Mouse (Mus musculus) urinary bladder, postnatal 10 days (tissue): ENCODE measurements around the gene Agrn.

Experiments
- DNase-seq: peaks from one replicate; pipeline ENCODE4 v3.0.0; 2022; ENCODE audit warnings: low spot score

The Agrn gene

DNA sequence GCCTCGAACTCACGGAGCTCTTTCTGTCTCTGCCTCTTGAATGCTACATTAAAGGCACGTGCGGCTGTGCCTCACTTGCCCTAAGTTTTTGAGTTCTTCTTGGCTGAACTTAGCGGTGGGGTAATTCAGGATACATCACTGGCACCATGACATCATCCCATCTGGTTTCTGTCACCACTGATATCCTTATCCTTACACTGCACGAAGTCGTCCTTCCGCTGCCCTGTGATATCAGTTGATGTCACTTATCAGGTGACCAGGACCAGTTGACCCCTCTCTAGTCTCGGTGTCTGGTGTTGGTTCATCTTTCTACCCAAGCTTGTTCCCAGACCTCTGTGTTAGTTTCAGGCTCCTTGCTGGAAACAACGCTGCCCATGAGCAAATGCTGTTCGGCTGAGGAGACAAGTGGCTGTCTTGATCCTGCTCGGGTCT is 5.2 kb upstream of the Agrn start:
- no peak for DNase-seq

DNA sequence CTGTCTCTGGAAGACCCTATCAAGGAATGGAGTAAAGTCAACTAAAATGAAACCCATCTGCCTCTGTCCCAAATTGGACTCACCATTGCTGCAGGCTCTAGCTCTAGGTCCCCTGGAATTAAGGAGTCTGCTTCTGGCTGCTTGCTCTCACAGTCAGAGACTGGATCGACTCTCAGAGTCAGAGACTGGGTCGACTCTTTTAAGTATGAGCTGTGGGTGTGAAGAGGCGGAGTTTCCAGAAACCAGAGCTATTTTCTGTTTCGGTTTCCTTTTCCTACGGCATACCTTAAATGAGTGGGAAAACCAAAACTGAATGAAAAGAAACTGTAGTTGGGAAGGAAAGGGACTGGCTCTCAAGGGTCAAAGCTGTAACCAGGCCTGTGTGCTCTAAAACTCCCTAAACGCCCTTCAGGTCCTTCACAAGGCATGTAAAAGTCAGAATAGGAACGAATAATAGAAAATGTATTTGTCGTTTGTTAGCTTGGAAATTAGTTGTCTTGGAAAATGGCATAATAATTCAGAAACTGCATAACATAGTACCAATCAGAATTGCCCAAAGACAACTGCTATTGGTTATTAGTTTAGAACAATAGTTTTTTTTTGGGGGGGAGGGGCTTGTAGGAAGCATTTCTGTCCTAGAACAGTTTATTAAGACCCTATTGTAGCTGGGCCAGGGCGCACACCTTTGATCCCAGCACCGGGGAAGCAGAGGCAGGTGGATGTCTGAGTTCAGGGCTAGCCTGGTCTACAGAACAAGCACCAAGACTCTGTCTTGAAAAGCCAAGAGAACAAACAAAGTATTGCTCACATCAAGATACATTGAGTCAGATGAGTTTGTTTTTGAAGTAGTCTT is 3.6 kb upstream of the Agrn start, which contains the start of gene Isg15:
Gene Isg15 (minus strand): TSS at position 196 of the 853 bp plus-strand sequence.
- DNase-seq: no peak

DNA sequence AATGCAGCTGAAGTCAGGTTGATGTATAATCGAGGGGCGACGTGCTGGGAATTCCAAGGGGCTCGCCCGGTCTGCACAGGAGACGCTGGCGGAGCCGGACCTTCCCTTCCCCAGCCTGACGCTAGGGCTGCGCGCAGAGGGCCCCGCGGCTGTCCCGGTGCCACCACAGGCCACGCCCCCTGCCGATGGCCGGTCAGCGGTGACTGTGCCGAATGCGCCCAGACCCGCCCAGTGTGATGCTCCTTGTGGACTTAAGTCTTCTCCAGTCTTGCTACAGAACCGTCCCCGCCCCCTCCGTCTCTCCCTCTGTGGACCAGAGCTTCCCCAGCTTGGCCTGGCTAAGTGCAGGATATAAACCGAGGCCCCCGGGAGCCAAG is 529 bp upstream of the Agrn start:
- peak; percentile 81 for DNase-seq

DNA sequence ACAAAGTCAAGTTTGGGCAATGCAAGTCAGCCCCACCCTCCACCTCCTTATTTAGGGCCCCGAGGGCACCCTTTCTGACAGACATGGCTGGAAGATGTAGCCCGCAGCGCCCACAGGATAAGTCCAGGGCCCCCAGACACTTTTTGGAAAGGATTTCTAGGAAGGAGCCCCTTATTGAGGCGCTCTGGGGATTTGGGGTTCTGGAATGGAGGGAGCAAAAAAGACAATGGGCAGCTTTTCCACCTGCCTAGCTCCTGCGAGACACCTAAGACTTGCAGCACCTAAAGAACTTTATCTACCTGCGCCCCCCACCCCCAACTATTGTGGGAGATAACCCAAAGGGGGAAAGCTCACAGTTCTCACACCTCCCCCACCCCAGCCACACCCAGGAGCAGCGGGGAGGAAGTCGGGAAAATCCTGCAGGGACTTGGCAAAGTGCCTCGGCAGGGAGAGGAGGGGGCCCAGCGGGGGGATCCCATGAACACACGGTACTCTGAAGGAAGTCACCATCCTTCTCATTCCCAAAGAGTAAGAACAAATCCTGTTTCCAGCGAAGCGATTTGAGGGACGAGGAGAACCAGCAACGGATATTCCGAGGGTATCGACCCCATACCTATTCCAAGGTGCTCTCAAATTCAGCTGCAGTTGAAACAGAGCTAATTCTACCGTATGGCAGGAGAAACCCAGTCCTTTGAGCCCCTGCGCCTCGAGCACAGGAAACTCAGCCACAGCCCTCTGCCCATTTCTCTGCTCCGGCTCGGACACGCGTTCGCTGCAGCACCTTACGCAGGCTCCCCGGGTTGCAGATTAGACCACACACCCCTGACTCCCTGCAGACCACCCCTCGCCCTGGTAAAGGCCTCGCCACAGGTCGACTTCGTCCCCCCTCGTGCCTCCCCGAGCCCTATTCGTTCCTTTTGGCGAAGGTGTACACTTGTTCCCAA is 1.1 kb downstream of the Agrn start:
- no peak for DNase-seq

DNA sequence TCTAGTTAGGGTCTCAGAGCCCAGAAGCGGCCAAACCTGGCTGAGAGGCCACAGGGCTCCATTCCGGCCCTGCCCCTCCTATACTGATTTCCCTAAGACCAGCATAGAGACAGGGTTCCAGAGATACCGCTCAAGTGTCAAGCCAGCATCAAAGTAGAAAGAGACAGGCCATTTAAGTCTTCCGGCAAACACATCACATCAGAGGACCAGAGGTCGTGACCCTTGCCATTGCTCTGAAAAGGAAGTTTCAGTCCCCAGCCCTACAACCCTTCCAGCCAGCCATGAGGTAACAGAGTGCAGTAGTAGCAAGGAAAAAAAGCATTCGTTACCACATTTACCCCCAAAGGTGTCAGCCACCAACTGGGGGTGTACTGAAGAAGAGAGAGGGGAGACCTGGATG is 2.9 kb downstream of the Agrn start:
- no peak for DNase-seq

DNA sequence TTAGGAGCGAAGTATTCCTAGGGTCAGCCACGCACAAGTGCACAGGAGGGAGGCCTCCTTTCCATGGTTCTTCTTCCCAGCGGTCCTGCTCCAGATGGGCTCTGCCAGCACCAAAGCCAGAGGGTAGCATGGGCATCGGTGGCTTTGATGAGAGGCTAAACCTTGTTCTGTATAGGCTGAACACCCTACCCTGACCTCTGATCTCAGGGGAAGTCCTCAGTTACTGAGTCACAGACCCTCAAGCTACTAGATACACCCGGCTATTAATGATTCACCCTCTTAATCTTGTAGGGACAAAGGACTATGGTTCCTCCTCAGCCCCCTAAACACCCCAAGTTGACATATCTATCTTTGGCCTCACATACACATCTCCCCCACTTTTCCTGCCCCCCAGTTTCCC is 3.4 kb downstream of the Agrn start:
- no peak for DNase-seq

DNA sequence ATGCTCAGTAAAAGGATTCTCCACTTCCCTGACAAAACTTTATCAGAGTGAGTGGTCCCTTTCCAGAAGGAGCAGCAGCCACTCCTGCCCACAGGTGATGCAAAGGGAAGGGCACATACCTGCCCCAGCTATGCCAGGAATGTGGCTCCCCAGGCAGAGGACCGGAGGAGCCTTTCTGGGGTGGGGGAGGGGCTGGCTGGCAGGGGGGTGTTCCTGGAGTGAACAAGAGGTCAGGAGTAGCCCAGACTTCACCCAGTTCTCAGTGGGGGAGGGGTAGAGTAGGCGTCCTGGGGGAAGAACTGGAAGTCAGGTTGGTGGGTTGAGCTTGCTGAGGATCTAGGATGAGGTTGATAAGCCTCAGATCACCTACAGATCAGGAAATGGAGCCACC is 4.1 kb downstream of the Agrn start:
- DNase-seq: no peak

DNA sequence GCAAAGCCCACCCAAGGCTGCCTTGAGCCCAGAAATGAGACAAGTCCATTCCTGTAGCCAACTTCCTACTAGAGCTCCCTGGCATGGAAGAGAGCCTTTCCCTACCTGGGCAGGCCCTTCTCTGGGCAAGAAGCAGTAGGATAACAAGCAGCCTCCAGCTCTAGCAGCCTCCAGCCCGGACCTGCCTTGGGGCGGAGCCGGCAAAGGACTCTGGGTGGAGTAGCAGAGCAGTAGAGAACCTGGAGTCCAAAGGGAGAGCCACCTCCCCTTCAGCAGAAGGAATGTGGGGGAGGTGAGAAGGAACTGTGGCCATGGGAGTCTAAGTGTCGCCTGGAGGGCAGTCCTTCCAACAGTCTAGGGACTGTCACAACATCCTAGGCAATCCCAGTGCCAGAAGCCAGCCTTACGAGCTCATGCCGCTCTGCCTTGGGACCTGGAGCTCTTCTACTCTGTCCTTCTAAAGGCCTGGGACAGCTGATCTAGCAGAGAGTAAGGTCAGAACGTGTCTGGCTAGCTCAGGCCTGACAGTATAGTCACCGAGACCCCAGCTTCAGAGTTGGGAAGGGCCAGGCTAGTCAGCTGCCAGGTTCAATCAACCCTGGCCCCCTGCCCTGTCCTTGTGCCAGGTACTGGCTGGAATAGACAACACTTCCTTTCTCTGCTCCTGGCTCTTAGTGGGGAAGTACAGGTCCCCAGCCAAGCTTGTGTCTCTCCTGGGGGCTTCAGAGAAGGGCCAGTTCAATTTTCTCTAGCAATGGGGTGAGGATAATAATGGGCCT is 4.7 kb downstream of the Agrn start:
- DNase-seq: no peak

DNA sequence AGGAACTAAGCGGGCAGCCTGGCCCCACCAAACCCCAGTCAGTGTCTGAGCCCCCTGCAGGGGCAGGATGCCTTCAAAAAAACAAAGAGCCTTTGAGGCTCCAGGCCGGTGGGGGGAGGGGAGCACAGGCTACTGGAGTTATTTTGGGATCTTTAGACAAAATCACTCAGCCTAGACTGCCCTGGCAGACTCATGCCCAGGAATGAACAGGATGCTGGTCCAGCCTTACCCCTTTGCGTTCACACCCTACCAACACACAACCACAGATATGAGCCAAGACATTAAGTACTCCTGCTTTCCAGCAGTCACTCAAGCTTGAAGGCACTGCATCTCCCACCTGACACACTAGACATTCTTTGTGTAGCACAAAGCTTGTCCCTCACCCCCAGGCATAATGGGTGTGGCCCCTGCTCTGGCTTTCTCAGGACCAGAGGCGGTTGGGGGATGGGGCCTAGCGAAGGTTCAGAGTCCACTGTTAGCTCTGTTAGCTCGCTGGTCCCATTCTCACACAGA is 8.4 kb downstream of the Agrn start:
- DNase-seq: no peak

DNA sequence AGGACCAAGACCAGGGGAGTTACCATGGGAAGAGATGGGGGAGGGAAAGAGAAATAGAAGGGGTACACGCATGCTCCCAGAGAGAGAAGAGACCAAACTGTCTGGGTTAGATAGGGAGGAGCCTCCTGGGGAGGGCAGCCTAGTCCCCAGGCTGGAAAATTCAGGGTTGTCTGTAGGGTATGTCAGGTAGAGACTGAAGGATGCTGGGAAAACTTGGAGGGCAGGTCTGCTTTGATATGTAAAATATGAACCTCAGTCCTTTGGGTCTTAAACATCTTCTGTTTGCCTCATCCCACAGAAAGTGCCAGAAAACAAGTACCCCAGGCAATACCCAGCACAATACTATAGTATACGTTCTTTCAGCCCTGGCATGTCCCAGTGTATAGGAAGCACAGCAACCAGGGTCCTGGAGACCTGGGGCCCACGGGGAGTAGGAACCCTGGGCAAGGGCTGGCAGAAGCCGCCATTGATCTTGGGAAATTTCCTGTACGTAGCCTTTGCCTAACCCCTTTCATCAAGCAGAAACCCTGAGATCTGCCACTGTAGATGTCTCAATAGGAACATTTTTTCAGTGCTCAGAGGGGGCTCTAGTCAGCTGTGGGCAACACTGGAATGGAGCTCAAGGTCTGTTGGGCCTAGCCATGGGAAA is 9.0 kb downstream of the Agrn start:
- no peak for DNase-seq

DNA sequence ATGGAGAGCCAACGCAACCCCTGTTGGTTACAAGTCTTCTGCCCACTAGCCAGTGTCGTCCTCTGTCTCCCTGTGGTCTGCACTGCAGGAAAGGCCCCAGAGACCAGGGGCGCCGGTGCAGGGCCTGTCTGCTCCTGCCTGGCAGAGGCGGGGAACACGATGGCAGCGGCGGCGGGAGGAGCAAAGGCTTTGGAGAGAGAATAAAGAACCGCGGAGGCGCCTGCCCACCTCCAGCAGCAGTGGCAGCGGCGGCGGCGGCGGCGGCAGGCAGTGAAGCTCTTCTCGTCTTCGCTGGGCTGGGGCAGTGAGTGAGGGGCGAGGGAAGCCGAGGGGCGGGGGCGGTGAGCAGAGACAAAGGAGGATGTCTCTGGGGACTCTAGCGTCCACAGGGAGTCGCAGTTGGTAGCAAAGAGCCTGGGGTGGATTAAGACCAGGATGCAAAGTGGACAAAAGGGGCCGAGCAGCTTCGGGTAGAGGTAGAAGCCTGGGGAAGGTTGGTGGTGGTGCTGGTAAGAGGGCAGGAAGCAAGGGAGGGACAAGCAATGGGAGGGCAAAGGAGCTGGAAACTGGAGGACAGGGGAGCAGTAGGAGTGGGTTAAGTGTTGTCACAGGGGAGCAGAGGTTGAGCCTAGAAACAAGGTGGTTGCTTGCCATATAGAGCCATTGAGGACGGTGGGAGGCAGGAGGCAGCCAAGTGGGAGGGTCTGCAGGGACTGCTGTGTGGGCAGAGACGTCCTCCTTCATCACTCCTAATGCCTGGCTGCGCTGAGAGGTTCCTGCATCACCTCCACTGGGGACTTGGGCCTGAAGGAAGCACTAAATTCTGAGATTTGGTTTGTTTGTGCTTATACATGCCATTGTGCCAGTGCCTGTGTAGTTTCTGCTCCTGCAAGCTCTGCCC is 11.1 kb downstream of the Agrn start:
- DNase-seq: no peak

DNA sequence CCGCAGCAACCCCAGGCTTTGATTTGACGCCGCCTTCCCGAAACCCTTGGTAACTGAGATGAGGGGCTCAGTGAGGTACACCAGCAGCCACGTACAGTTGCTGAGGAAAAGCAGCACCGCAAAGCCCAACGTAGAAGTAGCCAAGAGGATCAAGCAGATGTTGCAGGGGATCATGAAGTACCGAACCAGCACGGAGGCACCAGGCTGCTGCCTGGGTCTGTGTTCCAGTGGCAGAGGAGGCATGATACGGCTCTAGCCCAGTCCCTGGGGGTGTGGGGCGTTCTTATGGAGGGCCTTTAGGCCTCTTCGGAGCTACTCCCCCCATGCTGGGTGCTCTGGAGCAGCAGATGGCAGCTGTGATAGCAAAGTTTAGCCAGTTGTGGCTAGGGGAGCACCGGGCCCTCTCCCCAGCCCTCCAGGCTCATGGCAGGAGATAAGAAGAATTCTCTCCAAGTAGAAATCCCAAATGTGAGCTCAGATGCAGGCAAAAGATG is 11.8 kb downstream of the Agrn start:
- DNase-seq: no peak

DNA sequence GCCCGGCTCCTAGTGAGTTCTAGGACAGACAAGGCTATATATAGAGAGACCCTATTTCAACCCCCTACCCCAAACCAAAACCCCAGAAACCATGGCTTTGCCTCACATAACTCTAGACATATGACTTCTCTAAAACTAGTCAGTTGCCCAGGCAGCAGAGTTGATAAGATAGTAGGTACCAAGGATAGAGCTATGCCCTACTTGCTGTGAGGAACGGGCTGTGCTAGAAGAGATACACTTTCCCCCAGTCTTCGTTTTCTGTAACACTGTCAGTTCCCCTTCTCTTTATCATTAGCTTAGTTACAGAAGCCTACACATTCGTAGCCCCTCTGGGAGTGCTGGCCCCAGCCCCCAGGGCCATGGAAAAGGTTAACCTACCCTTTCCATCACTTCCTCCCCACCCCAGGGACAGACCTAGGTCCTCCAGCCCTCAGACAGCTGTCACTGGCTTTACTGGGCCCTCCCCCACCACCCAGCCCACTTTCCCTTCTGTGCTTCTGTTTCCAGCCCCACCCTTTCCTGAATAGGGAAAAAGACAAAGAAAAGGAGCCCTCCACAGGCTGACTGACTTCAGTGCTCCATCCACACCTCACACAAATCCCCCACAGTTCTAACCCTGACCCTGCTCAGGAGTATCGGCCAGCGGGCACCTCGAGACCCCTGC is 12.9 kb downstream of the Agrn start:
- DNase-seq: no peak

DNA sequence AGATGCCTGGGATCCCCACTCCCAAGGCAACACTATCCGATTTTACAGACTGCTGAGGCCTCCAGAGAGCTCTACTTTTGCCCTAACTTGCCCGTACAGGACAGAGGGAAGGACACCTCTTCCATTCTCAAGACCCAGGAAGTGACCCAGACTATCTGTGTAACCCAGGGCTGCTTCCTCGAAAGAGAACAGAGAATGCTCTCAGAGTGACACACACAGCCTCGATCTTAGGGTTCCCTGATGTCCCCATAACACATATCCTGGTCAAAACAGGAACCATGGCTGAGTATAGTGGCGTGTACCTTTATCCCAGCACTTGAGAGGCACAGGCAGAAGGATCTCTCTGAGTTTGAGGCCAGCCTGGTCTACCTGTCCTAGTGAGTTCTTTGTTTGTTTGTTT is 13.5 kb downstream of the Agrn start:
- DNase-seq: no peak

DNA sequence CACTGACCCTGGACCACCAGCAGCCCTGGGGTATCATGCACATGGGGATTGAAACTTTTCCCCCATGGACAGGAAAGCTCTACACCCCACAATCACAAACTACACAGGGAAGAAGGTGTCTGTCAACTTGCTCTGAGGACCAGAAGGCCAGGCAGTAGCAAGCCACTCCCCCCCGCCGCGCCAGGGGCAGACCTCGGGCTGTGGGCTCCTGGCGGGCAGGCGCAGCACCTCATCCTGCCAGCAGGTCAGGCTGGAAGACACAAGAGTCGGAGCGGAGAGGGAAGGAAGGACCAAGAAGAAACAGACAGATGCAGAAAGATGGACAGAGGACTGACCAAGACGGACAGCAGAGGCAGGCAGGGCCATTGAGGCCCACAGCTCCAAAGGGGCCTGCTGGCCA is 19.7 kb downstream of the Agrn start:
- DNase-seq: no peak

DNA sequence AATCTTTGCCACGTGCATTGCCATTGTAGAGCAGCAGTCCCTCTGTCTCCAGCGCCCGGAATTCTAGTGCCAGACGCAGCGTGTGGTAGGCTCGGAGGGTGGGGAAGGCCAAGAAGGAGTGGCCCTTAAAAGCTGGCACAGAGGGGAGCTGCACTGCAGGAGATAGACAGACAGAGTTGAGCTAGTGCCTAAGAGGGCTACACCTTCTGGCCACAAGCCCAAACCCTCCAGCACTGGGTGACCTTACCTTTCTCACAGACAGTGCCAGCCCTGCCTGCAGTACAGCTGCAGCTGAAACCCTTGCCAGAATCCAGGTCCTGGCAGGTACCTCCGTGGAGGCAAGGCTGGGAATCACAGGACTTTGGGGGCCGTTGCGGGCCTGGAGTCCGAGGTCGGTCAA is 25.5 kb downstream of the Agrn start:
- DNase-seq: no peak

DNA sequence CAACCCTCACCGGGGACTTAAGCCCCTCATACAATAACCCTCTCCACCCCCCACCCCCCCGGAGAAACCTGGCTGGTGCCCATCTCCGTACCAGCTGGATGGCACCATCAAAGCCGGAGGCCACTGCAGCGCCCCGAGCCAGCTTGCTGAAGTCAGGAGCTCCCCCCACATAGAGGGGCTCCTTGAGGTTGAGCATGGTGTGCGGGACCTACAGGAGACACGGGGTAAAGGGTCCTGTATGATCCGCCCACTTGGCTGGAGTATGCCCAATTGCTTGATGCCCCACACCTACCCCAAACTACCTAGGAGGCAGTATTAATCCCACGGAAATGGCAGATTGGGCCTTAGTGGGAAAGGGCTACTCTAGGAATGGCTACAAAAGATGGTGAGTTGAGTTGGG is 28.2 kb downstream of the Agrn start:
- no peak for DNase-seq

DNA sequence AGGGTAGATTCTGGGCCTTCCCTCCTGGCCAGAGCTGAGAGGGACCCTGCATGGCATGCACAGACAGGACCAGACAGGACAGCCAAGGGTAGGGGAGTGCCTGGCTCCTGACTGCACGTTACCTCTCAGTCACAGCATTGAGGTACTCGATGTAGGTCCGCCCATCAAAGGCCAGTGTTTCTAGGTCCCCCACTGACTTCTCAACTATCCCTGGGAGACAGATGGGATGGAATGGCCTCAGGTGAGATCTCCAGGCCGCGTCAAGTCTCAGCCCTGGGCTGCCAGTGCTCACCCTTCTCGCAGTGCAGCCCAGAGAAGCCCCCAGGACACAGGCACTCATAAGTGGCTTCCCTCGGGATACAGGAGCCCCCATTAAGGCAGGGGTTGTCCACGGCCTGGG is 28.7 kb downstream of the Agrn start:
- no peak for DNase-seq

DNA sequence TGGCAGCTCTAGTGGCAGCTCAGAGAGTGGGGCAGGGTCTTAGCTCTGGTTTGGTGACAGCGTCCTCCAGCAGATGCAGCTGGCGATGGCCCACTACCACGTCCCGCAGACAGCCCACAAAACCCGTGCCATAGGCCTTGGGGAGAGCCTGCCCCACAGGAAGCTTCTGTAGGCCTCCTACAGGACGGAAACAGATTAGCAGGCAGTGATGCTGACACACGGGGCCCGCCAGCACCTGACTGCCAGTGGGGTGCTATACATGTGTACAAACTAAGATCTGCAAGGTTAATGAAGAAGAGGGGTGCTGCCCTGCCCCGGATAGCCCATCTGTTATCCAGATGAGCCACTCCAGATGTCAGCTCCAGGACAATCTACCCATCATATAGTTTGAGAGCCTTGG is 30.8 kb downstream of the Agrn start:
- no peak for DNase-seq

DNA sequence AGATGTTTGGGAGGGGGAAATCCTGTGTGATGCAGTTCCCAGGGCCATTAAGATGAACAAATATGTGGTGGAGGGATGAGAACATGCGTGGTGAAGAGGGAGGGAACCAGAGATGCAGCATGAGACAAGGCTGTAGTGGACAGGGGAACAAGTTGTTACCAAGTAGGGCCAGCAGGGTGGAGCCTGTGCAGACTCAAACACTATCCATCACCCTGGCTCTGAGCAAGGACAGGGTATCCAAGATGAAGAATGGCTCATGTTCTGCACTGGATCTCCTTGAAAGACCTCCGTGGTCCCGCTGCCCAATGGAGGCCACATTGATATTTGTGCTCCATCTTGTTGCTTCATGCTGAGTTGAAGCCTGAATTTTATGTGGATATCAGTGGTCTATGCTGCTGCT is 42.5 kb downstream of the Agrn start:
- DNase-seq: no peak
